Mouse (Mus musculus): ENCODE results near the gene Iqsec1. TPM values are rescaled to one million over a fixed set of nuclear protein-coding genes. Genes with fewer than 3 reads are reported as not detected.

Iqsec1 gene
- total RNA-seq (2021): 100 to 1,000 TPM; 194 to 213 TPM
- long read RNA-seq, full-length matches to known transcripts: 15 of 30 reads
- long read RNA-seq, partial matches to known transcripts: 6 of 30 reads
- long read RNA-seq, other reads (novel, unspliced or antisense): 9 of 30 reads

- peak; percentile 67 to 84 for DNase-seq (ENCODE audit: low spot score in 2 of 2)
Observed at GRCm38 (mm10) chr6:90988648-90989317, at the start of gene Iqsec1. TSS of gene Iqsec1 (minus strand) at chr6:90988685.

GRCm38 (mm10) chr6:91028256-91028655 lies 39.8 kb upstream of the Iqsec1 start:
- DNase-seq (ENCODE audit: low spot score in 2 of 2): no peak

GRCm38 (mm10) chr6:91020810-91021209 lies 32.3 kb upstream of the Iqsec1 start:
- no peak for DNase-seq (ENCODE audit: low spot score in 2 of 2)

- DNase-seq (ENCODE audit: low spot score in 2 of 2): no peak
Observed at GRCm38 (mm10) chr6:91016600-91017230, 28.2 kb upstream of the Iqsec1 start.

- no peak for DNase-seq (ENCODE audit: low spot score in 2 of 2)
Observed at GRCm38 (mm10) chr6:91014198-91014958, 25.9 kb upstream of the Iqsec1 start.

- no peak for DNase-seq (ENCODE audit: low spot score in 2 of 2)
Observed at GRCm38 (mm10) chr6:91012458-91012857, 24.0 kb upstream of the Iqsec1 start.

GRCm38 (mm10) chr6:91011568-91011967 lies 23.1 kb upstream of the Iqsec1 start:
- DNase-seq (ENCODE audit: low spot score in 2 of 2): no peak

- DNase-seq (ENCODE audit: low spot score in 2 of 2): no peak
Observed at GRCm38 (mm10) chr6:91008284-91008830, 19.9 kb upstream of the Iqsec1 start.

GRCm38 (mm10) chr6:91007207-91007606 lies 18.7 kb upstream of the Iqsec1 start:
- no peak for DNase-seq (ENCODE audit: low spot score in 2 of 2)

GRCm38 (mm10) chr6:91004157-91004556 lies 15.7 kb upstream of the Iqsec1 start:
- DNase-seq (ENCODE audit: low spot score in 2 of 2): no peak

- DNase-seq (ENCODE audit: low spot score in 2 of 2): no peak
Observed at GRCm38 (mm10) chr6:91003310-91003995, 15.0 kb upstream of the Iqsec1 start.

GRCm38 (mm10) chr6:91001566-91001965 lies 13.1 kb upstream of the Iqsec1 start:
- DNase-seq (ENCODE audit: low spot score in 2 of 2): no peak

GRCm38 (mm10) chr6:91000819-91001525 lies 12.5 kb upstream of the Iqsec1 start:
- peak; percentile 28 to 37 for DNase-seq (ENCODE audit: low spot score in 2 of 2)

GRCm38 (mm10) chr6:90999176-90999575 lies 10.7 kb upstream of the Iqsec1 start:
- DNase-seq (ENCODE audit: low spot score in 2 of 2): no peak

GRCm38 (mm10) chr6:90997025-90997424 lies 8.5 kb upstream of the Iqsec1 start:
- no peak for DNase-seq (ENCODE audit: low spot score in 2 of 2)

GRCm38 (mm10) chr6:90996181-90996580 lies 7.7 kb upstream of the Iqsec1 start:
- DNase-seq (ENCODE audit: low spot score in 2 of 2): no peak

- DNase-seq (ENCODE audit: low spot score in 2 of 2): no peak
Observed at GRCm38 (mm10) chr6:90988299-90988625, 223 bp downstream of the Iqsec1 start.

- peak; percentile 25 to 52 for DNase-seq (ENCODE audit: low spot score in 2 of 2)
Observed at GRCm38 (mm10) chr6:90987561-90988298, 755 bp downstream of the Iqsec1 start.

- DNase-seq (ENCODE audit: low spot score in 2 of 2): no peak
Observed at GRCm38 (mm10) chr6:90984101-90984500, 4.4 kb downstream of the Iqsec1 start.

- DNase-seq (ENCODE audit: low spot score in 2 of 2): no peak
Observed at GRCm38 (mm10) chr6:90974279-90974678, 14.2 kb downstream of the Iqsec1 start.

Data from layer of hippocampus, postnatal 10 days (tissue).